Mouse (Mus musculus) layer of hippocampus, postnatal 36 days (tissue): Measurements from ENCODE around the gene Atrip. TPM values are rescaled to one million over a fixed set of nuclear protein-coding genes. Genes with fewer than 3 reads are reported as not detected.

ENCODE experiments used
- DNase-seq, 2 experiments: peaks; one replicate each; pipeline ENCODE4 v3.0.0; 2022
- total RNA-seq, 2 experiments: library from RNA; stranded (reverse); gene quantifications; 2 replicates each; pipeline ENCODE4 v1.2.3; 2021

The Atrip gene
- total RNA-seq, 2 experiments from 2014 or later, result 28.1 to 31.0 TPM

DNA sequence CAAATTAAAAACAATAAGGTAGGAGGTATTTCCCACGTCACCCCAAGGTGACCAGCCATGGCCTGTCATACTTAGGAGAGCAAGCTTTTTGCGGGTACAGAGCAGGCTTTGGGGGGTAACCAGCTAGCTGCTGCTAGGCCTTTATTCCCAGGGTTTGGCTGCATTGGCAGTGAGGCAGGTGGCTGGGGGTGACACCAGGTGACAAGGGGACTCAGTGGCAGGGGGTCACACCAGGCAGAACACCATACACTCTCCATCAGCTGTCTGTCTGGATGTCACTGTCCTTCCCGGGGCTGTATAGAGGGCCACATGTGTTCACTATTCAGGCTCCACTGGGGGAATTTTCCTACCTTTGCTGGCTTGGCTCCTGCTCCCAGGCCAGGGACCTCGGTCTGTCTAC, 17.0 kb downstream of the Atrip start:
- no peak for DNase-seq

DNA sequence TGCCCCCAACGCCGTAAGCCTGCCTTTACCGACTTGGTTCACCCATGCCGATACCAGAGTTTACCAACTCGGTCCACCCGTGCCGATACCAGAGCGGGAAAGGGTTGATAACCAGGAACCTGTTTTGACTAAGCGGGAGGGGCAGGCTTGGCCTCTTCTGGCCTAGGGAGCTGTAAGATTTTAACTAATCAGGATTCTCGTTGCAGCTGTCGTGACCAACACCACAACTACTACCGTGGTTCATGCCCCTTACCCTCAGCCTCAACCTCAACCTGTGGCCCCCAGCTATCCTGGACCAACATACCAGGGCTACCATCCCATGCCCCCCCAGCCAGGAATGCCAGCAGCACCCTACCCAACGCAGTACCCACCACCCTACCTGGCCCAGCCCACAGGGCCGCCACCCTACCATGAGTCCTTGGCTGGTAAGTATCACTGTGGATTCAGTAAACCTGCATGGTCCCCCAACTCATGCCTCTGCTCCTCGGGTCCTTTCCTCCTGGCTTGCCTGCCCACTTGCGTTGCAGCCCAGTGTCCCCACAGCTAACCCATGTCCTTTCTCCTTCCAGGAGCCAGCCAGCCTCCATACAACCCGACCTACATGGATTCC, 17.7 kb downstream of the Atrip start:
- DNase-seq, result no peak

DNA sequence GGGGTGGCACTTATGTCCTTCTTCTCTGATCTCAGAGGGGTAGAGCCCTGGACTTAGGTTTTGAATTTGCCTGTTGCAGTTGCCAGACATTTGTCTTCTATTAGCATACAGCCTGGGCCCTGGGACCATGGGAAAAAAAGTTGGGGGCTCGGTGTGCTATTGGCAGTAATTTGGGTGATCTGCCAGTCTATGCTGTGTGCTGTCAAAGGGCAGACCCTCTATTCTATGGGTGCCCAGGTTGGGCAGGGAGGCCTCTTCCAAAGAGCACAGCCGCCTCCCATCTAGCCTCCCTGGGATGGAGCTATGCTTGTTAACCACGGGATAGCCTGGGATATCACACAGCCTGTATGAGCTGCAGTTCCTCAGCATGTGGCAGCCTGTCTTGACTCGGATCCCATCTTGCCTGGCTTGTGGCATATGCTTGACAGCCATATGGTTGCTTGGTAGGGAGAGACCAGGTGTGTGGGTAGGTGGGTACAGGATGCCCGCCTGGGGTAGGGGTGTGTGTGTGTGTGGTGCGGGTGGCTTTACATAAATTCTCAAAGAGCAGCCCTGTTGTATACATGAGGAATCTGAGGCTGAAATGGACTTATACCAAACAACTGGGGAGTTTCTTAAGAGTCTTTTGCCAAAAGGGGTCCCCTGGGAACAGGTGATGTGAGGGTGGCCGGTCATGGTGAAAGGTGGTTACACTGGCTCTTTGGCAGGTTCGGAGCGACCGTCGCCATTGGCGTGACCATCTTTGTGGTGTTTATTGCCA, 18.5 kb downstream of the Atrip start:
- no peak for DNase-seq

DNA sequence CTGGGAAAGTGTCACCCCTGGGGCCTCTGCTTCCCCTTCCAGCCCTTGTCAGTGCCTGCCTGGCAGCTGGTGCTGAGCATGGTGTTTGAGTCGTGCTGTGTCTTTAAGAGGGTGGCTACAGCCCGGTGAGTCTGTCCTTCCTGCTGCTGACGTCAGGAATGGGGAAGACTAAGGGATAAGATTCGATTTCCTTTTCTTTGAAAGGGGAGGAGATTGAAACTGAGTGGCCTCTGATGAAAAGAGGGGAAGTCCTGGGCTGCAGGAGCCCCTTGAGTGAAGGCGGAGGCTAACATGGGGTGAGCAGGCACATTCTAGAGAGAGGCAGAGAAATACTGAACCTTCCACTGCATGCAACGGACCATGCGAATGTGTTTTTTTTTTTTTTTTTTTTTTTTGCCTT, 19.2 kb downstream of the Atrip start:
- peak; percentile 65 to 71 for DNase-seq

DNA sequence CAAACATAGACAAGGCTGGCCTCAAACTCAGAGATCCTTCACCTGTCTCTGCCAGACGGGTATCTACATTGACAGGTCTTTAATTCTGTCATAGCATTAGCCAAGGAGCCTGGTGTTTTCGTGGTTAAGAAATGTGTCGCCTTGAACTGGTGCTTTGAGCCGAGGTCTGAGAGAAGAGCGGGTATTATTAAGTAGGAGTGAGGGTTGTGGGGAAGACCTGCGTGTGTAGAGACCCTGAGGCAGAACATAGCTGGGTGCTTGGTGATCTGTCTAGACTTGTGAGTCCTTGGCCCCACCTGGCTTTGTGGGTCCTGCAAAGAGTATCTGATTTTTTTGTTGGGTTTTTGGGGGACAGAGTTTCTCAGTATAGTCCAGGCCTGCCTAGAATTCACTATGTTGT, 20.1 kb downstream of the Atrip start:
- DNase-seq, result no peak

DNA sequence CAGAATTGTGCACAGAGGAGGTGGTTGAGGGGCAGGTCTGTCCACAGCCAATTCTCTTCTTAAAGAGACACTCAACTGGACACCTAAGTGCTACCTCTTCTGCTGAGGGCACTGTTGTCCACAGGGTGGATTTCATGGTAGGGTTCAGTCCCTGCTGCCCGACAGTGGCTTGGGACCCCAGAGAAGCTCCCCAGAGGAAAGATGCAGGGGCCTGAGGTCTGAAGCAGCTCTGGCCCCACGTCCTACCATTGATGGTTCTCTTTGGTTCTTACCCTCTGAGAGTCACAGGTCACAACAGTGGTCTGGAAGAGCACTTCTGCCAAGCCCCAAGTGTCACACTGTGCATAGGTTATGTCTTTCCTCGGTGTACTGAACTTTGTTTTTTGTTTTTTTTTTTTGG, 20.6 kb downstream of the Atrip start:
- no peak for DNase-seq

DNA sequence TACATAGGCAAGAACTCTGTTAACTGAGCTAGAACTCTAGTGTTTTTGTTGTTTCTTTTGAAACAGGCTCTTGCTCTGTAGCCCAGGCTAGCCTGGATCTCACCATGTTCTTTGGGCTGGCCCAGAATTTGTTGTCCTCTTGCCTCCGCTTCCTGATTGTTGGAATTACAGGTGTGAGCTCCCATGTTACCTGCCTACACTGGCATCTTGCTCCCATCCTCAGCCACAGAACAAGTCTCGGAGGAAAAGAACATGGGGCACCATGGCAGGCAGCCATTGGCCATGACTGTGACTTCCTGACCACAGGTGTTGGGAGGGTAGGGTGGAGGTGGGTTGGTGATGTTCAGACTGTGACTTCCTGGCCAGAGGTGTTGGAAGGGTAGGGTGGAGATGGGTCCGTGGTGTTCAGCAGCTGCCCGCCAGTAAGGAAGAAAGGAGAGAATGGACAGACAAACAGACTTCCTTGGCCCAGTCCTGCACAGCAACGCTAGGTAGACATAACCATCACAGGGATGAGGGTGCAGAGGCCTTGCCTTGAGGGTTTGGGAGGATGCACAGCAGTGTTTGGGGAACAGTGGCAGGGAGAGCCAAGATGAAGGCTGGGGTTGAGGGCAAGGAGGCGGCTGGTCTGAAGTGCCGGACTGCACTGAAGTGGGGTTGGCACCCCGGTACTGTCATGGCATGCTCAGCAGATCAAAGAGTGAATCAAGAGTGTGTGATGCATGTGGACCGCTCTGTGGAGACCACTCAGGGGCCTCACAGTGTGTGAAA, 21.2 kb downstream of the Atrip start:
- DNase-seq, result no peak

DNA sequence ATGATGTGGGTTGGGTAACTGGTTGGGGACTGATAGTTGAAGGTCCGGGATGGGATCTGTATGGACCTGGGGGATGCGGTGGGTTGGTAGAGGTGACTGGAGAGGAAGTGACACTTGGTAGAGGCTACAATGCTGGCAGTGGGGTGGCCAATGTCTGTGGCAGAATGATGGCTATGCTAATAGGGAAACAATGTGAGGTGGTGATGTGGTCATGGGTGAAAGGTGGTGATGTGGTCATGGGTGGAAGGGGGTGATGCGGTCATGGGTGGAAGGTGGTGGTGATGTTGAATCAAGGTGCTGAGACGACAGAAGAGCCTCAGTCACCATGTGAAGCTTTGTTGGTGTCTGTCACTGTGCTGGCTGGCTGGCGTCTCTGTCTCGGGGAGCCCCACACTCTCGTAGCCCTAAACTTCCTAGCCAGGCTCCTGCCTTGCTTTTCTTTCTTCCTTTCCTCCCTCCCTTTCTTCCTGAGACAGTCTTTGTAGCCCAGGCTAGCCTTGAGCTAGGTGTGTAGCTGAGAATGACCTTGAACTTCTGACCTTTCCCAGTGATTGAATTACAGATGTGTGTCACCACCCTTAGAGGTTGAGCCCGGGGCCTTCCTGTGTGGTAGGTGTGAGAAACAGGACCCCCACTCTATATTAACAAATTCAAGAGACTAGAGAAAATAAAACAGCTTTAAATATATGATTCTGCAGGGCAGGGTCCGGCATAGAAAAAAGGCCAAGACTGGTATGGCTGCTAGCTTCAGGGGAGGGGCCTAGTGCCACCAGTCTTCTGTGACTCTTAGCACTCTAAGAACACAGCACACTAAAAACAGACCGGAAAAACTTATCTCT, 22.1 kb downstream of the Atrip start:
- no peak for DNase-seq

DNA sequence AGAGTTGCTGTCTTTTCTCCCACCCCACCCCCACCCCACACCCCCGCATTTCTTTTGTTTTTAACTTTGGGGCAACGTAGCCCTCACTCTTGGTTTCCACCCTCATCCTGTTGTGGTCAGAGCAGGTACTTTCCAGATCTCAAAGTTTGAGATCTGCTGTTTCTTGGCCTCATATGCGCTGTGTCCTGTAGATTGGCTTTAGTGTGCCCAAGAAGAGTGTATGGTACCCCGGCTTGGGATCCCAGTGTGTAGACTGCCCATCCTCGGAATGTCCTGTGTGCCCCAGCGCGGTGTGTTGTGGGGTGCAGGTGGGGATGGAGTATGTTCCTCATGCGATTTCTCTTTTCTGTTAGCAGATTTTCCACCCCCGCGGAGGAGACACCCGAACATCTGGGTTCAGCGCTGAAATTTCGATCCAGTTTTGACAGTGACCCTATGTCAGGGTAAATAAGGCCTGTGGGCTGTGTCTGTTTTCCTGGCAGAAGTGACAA, 22.9 kb downstream of the Atrip start:
- DNase-seq, result no peak

DNA sequence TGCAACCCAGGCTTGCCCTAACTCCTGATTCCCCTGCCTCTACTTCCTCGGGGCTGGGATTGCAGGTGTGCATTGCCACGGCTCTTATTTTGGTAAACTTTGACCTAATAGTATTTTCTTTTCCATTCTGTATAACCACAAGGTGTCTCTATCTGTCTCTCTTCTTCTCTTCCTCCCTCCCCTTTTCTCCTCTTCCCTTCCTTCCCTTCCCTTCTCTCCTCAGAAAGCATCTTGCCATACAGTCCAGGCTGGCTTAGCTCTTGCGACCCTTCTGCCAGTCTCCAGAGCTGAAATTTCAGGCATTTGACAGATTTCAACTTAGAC, 23.3 kb downstream of the Atrip start:
- DNase-seq, result no peak

DNA sequence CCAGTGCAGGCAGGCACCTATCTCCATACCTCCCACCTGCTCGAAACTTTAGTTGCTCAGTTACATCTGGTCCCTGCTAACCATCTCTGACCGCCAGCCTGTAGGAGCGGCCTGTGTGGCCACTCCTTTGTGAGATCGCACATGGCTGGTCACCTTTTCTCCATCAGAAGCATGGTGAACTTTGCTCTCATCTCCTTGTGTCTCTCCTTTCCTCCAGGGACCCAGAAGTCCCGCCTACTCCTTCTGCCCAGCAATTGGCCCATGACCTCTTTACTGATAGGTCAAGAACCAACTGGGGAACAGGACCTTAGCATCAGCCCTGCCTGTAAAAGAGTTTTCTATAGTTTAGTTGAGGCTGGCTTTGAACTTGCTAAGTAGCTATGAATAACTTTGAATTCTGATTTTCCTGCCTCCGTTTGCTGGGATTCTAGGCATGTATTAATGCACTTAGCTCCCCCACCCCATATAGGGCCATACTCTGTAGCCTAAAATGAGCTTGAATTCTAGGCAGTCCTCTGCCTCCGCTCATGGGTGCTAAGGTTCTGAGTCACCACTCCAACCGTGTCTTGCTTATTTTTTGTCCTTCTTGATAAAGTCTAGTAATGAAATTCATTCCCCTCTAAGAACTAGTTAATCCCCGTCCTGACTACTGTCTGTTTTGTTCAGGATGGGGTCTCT, 23.8 kb downstream of the Atrip start:
- no peak for DNase-seq

DNA sequence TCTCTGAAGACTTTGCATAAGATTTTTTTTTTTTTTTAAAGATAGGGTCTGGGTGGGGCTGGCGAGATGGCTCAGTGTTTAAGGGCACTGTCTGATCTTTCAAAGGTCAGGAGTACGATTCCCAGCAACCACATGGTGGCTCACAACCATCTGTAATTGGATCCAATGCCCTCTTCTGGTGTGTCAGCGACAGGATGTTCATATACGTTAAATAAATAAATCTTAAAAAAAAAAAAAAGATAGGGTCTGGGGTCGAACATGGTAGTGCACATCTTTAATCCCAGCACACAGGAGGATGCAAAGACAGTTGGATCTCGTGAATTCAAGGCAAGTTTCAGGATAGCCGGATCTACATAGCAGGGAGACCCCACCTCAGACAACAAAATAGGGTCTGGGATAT, 24.6 kb downstream of the Atrip start:
- DNase-seq, result no peak

DNA sequence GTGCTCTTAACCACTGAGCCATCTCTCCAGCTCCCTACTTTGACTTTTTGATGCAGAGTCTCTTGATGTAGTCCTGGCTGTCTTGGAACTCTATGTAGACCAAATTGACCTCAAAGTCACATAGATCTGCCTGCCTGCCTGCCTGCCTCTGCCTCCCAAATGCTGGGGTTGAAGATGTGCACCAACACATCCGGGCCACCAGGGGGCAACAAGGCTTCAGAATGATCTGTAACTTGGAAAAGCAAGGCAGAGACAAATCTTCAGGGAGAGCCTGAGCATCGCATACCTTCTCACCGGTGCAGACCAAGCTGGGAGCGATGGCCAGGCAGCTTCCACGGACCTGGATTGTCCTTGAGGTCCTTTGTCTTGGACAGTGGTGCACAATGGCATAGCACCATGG, 27.6 kb downstream of the Atrip start:
- DNase-seq, result no peak

DNA sequence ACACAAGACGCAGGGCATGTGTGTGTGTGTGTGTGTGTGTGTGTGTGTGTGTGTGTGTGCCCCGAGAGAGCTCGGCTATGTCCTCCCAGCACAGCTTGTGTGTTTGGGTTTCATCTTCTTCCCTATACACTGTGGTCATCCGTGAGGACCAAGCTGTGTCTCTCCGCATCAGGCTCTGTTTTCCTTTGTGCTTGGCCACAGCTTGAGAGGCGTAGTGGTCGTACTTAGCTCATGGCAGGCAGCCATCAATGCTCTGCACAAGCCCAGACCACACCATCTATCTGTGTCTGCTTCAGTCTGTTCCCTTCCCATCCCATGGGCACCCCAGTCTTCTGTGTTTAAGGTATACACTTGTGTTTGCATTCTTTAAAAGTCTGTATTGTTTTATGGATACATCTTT, 32.6 kb downstream of the Atrip start:
- no peak for DNase-seq

DNA sequence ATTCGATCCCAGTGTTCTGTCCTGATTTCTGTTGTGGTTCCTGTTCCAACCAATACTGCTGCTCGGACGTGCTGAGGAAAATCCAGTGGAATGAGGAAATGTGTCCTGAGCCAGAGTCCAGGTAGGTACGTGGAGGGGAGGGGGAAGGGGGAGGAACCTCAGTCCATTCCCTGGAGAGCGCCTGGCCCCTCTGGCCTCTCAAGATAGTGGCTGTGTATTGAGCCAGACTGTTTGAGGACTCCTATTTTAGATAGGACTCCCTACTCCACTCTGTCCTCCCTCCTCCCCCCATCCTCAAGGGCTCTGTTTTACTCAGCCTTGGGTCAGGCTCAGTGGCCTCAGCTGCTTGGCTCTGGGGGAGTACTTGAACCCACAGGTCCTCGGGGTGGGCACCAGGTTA, 33.0 kb downstream of the Atrip start:
- no peak for DNase-seq

DNA sequence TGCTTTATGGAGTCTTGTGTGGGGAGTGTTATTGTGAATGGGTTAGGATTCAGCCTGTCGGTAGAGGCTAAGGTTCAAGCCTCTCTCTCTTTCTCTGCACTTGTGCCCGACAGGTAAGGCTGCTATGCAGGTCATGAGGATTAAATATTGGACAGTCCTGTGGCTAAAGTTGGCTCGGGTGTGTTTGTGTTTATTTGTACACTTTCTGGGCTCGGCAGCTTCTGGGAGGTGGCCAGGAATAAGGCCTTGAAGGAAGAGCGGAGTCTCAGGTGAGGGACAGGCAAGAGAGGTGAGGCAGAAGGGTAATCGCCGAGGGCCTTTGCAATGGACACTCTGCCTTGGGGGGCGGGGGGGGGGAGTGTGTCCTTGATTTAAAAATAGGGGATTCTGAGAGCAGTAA, 33.7 kb downstream of the Atrip start:
- DNase-seq, result no peak

DNA sequence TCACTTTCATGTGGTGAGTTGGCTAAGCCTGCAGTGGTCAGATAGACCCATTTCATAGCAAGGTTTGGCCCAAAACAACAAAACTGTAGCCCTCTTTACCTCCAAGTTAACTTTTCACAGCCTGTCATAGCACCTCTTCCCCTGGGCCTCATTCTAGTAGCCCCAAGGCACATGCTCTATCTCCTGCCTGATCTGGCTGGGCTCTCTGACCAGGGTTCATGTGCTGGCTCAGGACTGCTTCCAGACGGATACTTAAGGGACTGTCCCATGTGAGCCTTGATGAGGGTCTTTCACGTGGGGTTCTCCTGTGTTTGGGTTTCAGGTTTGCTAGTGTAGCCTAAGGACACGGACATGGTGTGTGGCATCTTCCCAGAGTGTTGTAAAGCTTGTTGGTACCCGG, 34.2 kb downstream of the Atrip start:
- no peak for DNase-seq

DNA sequence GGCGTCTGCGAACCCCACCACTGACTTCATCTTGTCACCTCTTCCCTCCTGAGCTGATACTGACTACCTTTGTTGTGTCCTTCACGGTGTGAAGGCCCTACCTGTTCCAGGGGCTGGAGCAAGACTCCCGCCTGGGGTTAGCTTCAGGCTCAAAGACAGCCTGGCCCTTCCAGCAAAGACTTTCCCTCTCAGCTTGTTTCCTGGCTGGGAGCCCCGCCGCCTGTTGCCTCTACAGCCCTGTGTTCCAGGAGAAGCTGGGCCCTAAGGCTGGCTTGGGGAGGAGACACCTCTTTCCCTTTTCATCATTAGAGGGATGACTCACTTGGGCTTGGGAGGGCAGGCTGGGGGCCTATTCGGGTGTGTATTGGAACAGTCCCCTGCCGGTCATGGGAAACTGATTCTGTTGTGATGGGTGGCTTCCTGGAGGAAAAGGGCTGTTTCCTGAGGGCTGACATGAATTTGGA, 35.0 kb downstream of the Atrip start:
- no peak for DNase-seq

DNA sequence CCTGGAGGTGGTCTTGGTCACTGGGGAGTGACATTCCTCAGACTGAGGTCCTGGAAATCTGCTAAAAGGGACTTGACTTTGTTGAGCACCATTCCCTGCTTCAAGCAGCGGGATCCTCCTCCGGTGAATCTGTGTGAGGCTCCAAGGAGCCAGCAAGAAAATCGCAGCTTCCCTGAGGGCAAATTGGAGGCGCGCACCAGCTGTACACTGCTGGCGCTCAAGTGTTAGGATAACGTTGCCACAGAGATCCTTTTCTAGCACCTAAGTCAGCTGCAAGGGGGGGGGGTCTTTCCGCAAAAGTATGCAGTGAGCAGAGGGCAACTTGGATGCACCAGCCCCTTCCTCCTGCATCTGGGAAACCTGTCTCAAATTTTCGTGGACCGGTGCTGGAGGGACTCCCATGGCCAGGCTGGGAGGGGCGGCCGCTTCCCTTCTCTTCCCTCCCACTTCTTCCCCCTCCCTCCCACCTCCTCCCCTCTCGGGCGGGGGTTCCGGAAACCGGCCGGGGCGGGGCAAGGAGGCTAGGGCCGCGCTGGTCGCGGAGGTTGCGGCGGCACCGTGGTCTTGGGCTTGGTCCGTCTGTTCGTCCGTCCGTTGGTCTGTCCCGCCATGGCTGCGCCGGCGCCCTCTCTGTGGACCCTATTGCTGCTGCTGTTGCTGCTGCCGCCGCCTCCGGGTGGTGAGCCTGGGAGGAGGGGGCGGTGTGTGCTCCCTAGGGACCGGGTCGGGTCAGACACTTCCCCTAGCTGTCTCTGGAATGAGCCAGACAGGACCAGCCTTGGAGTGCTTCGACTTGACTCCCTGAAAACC, 35.6 kb downstream of the Atrip start, which contains the start of gene Shisa5:
TSS of gene Shisa5 (plus strand) at position 480 of the 810 bp plus-strand sequence.
- no peak for DNase-seq

DNA sequence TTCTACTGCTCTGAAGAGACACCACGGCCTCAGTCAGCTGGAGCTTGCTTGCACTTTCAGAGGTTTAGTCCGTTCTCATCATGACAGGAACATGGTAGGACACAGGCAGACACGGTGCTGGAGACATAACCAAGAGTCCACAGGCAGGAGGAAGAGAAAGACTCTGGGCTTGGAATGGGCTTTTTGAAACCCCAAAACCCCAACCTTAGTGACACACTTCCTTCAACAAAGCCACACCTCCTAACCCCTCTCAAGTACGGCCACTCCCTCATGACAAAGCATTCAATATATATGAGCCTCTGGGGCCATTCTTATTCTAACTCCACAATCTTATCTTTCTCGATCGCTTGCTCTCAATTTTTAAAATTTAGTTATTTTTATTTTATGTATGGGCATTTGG, 41.5 kb downstream of the Atrip start:
- no peak for DNase-seq

DNA sequence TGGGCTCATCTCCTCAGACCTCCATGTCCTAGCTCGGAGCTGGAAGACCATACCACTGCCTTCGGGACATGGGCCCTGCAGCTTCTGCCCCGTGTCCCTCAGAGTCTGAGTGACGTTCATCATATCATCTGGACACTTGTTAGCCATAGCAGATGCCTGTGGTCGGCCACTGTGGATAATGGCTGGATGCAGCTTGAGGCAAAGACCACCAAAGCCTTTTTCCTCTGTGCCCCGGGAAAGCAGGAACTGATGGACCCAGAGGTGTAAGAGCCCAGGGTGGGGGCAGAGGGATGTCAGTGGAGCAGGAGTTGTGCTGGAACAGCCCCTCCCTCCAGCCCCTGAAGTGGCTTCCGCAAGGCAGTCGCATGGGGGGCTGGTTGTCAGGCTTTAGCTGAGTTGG, 42.2 kb downstream of the Atrip start:
- no peak for DNase-seq
